Mouse (Mus musculus) hindbrain, embryonic 14.5 days (tissue): ENCODE data around the gene Traf1. TPM values are rescaled to one million over a fixed set of nuclear protein-coding genes. Genes with fewer than 3 reads are reported as not detected.

ENCODE experiments used
- ATAC-seq: fragments of 200-750 bp; cut with Nextera tagmentation; 2 replicates; pipeline ENCODE4 v1.8.0; 2017; ENCODE audit warnings: moderate number of reproducible peaks, mild to moderate bottlenecking, moderate TSS enrichment, moderate library complexity; ENCODE audit not compliant: low FRiP score
- DNase-seq: peaks from one replicate; pipeline ENCODE4 v3.0.0-alpha.2; 2015; ENCODE audit warnings: low spot score
- H3K27ac ChIP-seq: fragments of 300-500 bp; sonication (generic); 2 replicates; pipeline ENCODE4 v1.5.1; 2014; ENCODE audit warnings: mild to moderate bottlenecking, moderate library complexity
- H3K27me3 ChIP-seq: fragments of 300-500 bp; sonication (generic); 2 replicates; pipeline ENCODE4 v1.6.1; 2014; ENCODE audit warnings: mild to moderate bottlenecking, low read length, mixed read lengths; ENCODE audit not compliant: control insufficient read depth, insufficient read depth
- H3K36me3 ChIP-seq: fragments of 300-500 bp; sonication (generic); replicated peaks from 2 replicates; pipeline ENCODE4 v1.6.1; 2014; ENCODE audit not compliant: control insufficient read depth, insufficient read depth
- H3K4me1 ChIP-seq: fragments of 300-500 bp; sonication (generic); replicated peaks from 2 replicates; pipeline ENCODE4 v1.6.1; 2014; ENCODE audit warnings: antibody characterized with exemption, low read length, mixed read lengths; ENCODE audit not compliant: control insufficient read depth, insufficient read depth
- H3K4me2 ChIP-seq: fragments of 300-500 bp; sonication (generic); replicated peaks from 2 replicates; pipeline ENCODE4 v1.6.1; 2014; ENCODE audit warnings: mild to moderate bottlenecking, moderate library complexity
- H3K4me3 ChIP-seq: fragments of 300-500 bp; sonication (generic); replicated peaks from 2 replicates; pipeline ENCODE4 v1.5.1; 2014; ENCODE audit warnings: mild to moderate bottlenecking, low read length
- H3K9ac ChIP-seq: fragments of 300-500 bp; sonication (generic); 2 replicates; pipeline ENCODE4 v1.6.1; 2014
- H3K9me3 ChIP-seq: fragments of 300-500 bp; sonication (generic); 2 replicates; pipeline ENCODE4 v1.6.1; 2016; ENCODE audit warnings: low read length; ENCODE audit not compliant: control insufficient read depth
- WGBS: fragments of 180-500 bp; shearing (Covaris S2); extraction: QIAGEN DNeasy Blood & Tissue Kit; methylation state at CpG from one replicate; pipeline ENCODE4 v1.1.7; 2014; 5-methylcytosine and 5-hydroxymethylcytosine counted together
- polyA plus RNA-seq: library from polyadenylated mRNA; unstranded; fragments of >200 nt; fragmentation: Nextera tagmentation; extraction: Ambion mirVana; gene quantifications from 2 replicates; pipeline ENCODE4 v1.2.1, GENCODE M21; 2014

Gene Traf1
- polyA plus RNA-seq, 1 experiment from 2014 or later: 2.0 TPM

- ATAC-seq: no peak
- Histone ChIP-seq H3K27ac (no peak overlapping the region), H3K4me3 (no peak overlapping the region), H3K9me3 (no peaks in the 10 kb centered on the region), H3K4me2 (no peak overlapping the region), H3K4me1 (no peaks in the 10 kb centered on the region), H3K9ac (no peak overlapping the region), H3K36me3 (no peaks in the 10 kb centered on the region), H3K27me3 (no peaks in the 10 kb centered on the region)
- DNase-seq: no peak
- WGBS: 89% methylated on average over 1 of the region's 1 CpGs
These were observed 61.2 kb downstream of the Traf1 start for GRCm38 (mm10) chr2:34900412-34900811.

GRCm38 (mm10) chr2:34899682-34900081 lies 61.9 kb downstream of the Traf1 start:
- 86% methylated on average over 11 of the region's 11 CpGs for WGBS

GRCm38 (mm10) chr2:34897820-34898219 lies 63.8 kb downstream of the Traf1 start:
- DNase-seq: no peak
- H3K27ac ChIP-seq: no peak overlapping the region
- no peak overlapping the region for H3K4me3 ChIP-seq
- H3K4me1 ChIP-seq: no peaks in the 10 kb centered on the region
- H3K9me3 ChIP-seq: no peaks in the 10 kb centered on the region
- no peak overlapping the region for H3K4me2 ChIP-seq
- H3K9ac ChIP-seq: no peak overlapping the region
- H3K36me3 ChIP-seq: no peaks in the 10 kb centered on the region
- WGBS: 26% methylated on average over 10 of the region's 10 CpGs
- ATAC-seq: no peak
- no peaks in the 10 kb centered on the region for H3K27me3 ChIP-seq

More at GRCm38 (mm10) chr2:34899682-34900081, 61.9 kb downstream of the Traf1 start:
- Histone ChIP-seq H3K9ac (no peak overlapping the region), H3K27me3 (no peaks in the 10 kb centered on the region), H3K4me3 (no peak overlapping the region), H3K4me1 (no peaks in the 10 kb centered on the region), H3K9me3 (no peaks in the 10 kb centered on the region), H3K36me3 (no peaks in the 10 kb centered on the region), H3K4me2 (no peak overlapping the region), H3K27ac (no peak overlapping the region)
- DNase-seq (no peak), ATAC-seq (no peak)

- no peaks in the 10 kb centered on the region for H3K9me3 ChIP-seq
- H3K27ac ChIP-seq: no peak overlapping the region
- H3K4me1 ChIP-seq: no peaks in the 10 kb centered on the region
- no peak for DNase-seq
- H3K27me3 ChIP-seq: no peaks in the 10 kb centered on the region
- no peak overlapping the region for H3K4me2 ChIP-seq
- H3K36me3 ChIP-seq: no peaks in the 10 kb centered on the region
- no peak overlapping the region for H3K4me3 ChIP-seq
- no peak for ATAC-seq
- WGBS: 86% methylated on average over 17 of the region's 17 CpGs
- no peak overlapping the region for H3K9ac ChIP-seq
These were observed 64.6 kb downstream of the Traf1 start for GRCm38 (mm10) chr2:34896821-34897460.

- no peaks in the 10 kb centered on the region for H3K4me1 ChIP-seq
- ATAC-seq: no peak
These were observed 66.0 kb downstream of the Traf1 start for GRCm38 (mm10) chr2:34895503-34896113.

GRCm38 (mm10) chr2:34893950-34894349 lies 67.6 kb downstream of the Traf1 start:
- Histone ChIP-seq H3K36me3 (no peaks in the 10 kb centered on the region), H3K4me3 (no peak overlapping the region), H3K27me3 (no peaks in the 10 kb centered on the region), H3K4me1 (no peaks in the 10 kb centered on the region), H3K27ac (no peak overlapping the region), H3K4me2 (no peak overlapping the region), H3K9me3 (no peaks in the 10 kb centered on the region), H3K9ac (no peak overlapping the region)
- no peak for ATAC-seq
- WGBS: 77% methylated on average over 5 of the region's 5 CpGs
- DNase-seq: no peak

More at GRCm38 (mm10) chr2:34895503-34896113, 66.0 kb downstream of the Traf1 start:
- Histone ChIP-seq H3K4me2 (no peak overlapping the region), H3K36me3 (no peaks in the 10 kb centered on the region), H3K4me3 (no peak overlapping the region), H3K27ac (no peak overlapping the region), H3K27me3 (no peaks in the 10 kb centered on the region), H3K9ac (no peak overlapping the region), H3K9me3 (no peaks in the 10 kb centered on the region)
- DNase-seq: no peak
- 80% methylated on average over 19 of the region's 19 CpGs for WGBS

Other genes with a start within 250 kb of the Traf1 start
- gene Gapvd1, start 206.5 kb downstream of the Traf1 start, polyA plus RNA-seq: 111 and 123 TPM in 2 replicates
- 423 and 537 TPM in 2 replicates for gene Hspa5, start 189.8 kb downstream of the Traf1 start, polyA plus RNA-seq
- gene Rabepk, start 161.9 kb downstream of the Traf1 start, polyA plus RNA-seq: 24.8 and 26.1 TPM in 2 replicates
- gene Fbxw2, start 135.5 kb downstream of the Traf1 start, polyA plus RNA-seq: 73.8 and 83.7 TPM in 2 replicates
- gene Gm34653, start 128.8 kb downstream of the Traf1 start, polyA plus RNA-seq: not detected in 2 replicates
- 0.21 and 0.37 TPM in 2 replicates for gene Cutal, start 87.4 kb downstream of the Traf1 start, polyA plus RNA-seq
- 107 and 114 TPM in 2 replicates for gene Psmd5, start 86.8 kb downstream of the Traf1 start, polyA plus RNA-seq
- gene Phf19, start 47.7 kb downstream of the Traf1 start, polyA plus RNA-seq: 1.8 and 4.1 TPM in 2 replicates
- 0.44 and 0.46 TPM in 2 replicates for gene Hc, start 99.7 kb upstream of the Traf1 start, polyA plus RNA-seq
- 0.20 and 0.51 TPM in 2 replicates for gene AI182371, start 139.8 kb upstream of the Traf1 start, polyA plus RNA-seq
- 8.4 and 10.5 TPM in 2 replicates for gene Cntrl, start 147.7 kb upstream of the Traf1 start, polyA plus RNA-seq
- gene Rab14, start 239.3 kb upstream of the Traf1 start, polyA plus RNA-seq: 359 and 375 TPM in 2 replicates